Mouse (Mus musculus) ZHBTc4 (cell line): ENCODE data around the gene Ikzf2.

Experiments used
- DNase-seq: peaks from one replicate; pipeline ENCODE4 v3.0.0-alpha.2; 2011; ENCODE audit warnings: low read depth, low spot score

Gene Ikzf2

DNA sequence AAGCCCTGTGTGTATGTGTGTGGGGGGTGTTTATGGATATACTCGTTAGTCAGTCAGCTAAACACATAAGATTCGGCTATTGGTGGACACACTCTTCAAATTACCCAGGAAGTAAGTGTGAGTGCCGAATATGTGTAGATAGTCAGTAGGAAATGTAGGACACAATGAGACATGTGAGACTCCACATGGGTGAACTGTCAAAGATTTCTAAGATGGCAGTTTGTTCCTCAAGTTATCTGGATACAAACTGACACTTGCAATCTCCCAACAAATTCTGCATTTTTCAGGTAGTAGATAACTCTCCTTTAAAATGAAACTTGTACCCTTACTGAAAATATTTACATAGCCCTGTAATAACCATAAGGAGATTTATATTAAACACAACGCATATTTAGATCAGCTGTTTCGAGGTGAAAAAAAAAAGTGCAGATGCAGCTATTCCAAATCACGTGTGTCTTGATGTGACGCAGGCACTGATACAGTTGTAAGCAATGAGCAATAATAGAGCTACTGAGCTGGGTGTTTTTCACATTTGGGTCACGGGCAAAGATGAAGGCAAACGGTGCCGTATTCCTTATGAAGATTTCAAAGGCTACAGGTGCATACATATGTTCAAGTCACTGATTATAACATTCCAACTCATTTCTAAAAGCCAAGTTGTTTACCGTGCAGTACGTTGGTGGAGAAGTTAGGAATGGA is 87.8 kb downstream of the Ikzf2 start:
- DNase-seq, result no peak

DNA sequence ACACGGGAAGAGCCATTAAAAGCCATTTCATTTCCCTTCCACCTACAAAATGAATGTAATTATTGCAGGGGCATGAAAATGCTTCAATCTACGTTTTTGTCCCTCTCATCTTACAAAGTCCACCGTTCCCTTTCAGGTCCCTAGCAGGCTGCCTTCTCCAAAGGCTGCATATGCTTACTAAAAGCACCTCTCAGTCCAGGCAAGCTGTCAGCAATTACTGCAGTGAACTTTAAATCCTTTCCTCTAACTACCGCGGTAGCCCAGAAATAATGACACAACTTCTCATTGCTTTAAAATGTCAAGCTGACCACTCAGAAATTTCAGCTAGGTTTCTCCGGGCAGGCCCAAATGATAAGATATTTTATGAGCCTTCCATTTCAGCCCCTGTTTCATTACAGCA is 95.2 kb downstream of the Ikzf2 start:
- DNase-seq, result no peak

DNA sequence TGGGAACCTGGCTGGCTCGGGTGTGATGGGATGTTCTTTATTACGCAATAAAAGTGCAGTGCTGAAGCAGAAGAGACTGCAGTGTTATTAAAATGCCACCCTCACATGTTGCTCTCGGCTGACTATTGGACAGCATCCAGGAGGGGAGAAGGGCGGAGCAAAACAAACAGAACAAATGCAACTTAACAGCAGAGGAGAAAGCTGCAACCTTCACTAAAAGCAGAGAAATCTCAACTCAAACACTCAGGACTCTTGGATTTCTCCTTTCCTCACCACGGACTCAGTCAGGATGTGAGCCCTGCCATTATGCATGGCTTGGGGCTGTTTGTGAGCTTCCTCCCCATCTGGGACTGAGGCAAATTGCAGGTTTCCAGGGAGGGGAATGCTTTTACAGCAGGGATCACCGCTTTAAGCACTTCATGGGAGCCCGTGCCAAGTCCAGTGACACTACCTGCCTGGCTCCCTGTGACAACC is 95.7 kb downstream of the Ikzf2 start:
- DNase-seq, result no peak

DNA sequence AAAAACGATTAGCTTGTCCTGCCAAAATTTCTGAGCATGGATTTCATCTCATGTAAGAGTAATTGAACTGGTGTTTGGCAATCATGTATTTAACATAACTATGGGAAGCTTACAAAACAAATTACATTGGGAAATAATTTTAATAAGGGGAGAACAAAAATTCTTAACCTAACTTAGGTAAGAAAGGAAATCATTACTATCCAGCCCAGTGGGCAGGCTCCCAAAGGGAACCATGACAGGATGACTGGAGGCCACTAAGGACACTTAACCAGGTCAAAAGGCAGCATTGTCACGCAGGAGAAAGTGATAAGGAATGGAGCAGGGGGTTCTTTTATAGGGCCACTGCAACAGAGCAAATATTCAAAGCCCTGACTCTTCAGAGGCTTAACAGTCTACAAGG is 101.5 kb downstream of the Ikzf2 start:
- no peak for DNase-seq

DNA sequence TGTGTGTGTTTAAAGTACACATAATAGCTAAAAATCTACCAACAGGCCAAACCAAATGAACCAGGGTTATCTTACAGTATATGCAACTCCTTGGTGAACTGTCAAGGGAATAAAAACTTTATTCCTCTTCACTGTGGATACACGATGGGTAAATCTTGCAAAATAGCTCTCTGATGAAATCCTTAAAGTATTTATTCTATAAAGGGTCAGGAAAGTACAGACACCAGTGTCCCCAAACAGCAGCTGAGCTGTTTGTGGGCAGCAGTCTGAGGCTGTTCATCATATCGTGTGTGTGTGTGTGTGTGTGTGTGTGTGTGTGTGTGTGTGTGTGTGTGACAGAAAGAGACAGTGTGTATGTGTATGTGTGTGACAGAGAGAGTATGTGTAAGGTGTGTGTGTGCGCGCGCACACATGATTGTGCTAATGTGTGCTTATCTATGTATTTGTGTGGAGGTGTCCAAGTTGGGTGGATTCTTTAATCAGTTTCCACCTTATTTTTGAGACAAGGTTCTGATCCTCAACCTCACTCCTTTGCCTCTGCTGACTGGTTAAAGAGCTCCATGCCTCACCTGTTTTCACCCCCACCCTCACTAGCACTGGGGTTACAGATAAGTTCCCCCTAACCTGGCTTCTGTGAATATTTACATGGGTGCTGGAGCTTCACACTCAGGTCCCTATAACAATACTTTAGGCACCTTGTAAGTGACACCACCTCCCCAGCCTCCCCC is 102.9 kb downstream of the Ikzf2 start:
- DNase-seq, result no peak

DNA sequence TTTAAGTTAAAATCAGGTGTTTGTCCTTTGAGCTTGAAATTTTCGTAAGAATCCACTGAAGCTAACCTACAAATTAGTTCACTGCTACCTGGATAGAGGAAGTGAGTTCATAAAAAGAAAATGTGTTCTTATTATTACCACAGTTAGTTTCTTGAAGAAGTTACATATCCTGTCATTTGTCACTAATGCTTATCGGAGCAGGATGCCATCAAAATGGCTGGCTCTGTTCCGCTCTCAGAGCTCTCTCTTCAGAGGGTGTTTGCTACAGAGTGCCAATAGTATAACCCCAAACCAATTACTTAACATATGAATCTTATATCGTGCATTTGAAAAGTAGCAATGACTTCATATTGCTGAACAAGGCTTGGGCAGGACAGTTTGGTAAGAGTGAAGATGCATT is 108.1 kb downstream of the Ikzf2 start:
- DNase-seq, result no peak

DNA sequence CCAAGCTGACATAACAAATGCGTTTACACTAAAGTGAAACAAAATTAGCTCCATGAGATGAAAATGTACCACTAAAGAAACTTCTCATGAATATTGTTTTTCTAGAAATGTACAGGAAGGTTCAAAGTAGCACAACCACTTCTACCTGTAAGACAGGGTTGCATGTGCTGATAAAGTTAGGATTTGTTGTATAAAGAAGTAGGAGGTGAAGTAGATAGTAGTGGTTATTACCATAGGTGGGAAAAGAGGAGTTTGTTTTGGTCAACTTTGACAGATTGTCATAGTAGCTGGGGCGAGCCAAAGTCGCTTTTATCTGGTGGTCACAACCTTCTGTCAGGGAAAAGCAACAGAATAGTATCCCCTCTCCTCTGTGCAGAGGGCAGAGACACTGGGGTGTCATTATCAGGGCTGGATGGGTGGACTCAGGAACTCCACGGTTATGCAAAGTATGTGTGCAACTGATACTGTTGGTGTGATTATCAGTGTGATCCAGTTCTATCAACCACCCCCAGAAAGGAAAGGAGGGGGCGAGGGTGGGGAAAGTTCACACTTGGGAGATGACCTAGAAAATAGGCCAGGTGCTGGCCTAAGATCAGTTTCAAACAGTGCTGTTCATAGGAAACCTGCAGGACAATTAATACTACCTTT is 127.5 kb downstream of the Ikzf2 start:
- no peak for DNase-seq

DNA sequence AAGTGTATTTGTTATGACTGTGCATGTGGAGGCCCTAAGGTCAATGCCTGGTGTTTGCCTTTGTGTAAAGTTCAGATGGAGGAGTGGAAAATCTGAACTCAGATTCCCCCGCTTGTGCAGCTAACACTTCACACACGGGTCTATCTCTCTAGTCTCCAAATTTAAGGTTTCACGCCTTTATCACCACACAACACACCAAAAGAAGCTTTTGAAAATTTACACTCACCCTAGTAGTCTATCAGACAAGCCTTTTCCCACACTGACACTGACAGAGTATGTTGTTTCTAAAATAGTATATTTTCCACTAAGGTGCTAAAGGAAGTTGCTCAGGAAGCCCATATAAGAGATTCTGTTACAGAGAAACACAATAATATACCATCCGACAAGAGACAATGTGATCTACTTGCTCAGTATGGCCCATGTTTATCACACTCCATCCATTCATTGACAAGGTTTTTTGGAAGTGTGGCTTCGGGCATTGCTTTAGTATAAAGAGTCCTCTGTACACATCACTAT is 131.4 kb downstream of the Ikzf2 start:
- DNase-seq, result no peak

DNA sequence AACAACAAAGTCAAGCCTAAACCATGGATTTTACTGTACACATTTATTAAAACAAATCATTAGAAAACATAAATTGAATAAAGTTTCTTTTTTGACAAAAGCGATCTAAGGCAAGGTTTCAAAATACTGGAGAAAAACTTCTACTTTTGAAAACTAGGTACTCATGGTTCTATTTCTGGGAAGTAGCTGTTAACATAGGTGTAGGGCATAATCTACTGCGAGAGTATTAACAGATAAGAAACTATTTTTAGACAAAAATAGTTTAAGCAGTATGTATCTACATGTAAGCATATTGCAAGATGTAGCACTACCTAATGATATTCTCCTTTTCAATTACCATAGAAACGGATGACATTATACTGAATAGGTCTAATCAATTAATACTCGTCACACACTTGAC is 137.1 kb downstream of the Ikzf2 start:
- no peak for DNase-seq

DNA sequence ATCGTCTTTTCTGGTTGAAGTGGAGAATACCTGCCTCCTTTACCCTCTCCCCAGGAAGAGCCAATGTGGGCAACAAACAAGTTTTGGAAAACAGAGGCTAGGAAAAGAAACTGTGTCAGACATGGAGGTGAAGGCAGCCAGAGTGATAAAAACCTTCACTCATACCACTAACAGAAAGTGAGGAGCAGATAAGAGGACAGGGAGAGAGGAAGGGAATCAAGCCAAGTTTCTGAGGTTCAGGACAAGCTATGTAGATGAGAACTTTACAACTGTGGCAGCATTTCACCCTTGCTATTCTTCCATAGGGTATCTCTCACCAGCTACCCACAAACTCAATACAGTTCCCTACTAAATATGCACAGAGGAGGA is 141.2 kb downstream of the Ikzf2 start:
- DNase-seq, result no peak

DNA sequence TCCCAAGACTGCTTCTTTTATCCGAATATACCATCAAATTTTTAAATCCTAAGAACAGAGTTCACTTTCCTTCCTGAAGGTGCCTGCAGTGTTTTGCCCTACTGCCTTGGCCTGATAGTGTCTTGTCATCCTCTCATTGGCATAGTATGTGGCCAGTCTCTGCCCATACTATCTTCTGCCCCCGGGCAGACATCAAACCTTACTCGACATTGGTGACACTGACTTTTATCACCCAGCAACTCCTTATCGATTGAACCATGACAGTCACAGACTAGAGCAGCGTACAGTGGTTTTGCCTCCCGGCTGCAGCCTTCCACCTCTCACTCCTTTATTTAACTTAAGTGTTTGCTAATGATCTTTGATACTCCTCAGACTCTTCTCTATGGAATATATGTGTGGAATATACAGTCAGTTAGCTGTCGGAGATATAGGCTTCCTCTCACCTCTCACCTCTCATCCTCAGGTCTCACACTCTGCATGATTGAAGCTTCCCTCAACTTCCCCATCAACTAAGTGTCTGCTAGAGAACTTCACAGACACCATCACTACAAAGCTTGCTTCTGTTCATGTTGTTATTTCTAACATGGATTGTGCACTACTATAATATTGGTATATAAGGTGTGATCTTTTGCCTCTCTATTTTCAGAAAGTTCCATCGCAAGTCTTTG is 141.7 kb downstream of the Ikzf2 start:
- no peak for DNase-seq

DNA sequence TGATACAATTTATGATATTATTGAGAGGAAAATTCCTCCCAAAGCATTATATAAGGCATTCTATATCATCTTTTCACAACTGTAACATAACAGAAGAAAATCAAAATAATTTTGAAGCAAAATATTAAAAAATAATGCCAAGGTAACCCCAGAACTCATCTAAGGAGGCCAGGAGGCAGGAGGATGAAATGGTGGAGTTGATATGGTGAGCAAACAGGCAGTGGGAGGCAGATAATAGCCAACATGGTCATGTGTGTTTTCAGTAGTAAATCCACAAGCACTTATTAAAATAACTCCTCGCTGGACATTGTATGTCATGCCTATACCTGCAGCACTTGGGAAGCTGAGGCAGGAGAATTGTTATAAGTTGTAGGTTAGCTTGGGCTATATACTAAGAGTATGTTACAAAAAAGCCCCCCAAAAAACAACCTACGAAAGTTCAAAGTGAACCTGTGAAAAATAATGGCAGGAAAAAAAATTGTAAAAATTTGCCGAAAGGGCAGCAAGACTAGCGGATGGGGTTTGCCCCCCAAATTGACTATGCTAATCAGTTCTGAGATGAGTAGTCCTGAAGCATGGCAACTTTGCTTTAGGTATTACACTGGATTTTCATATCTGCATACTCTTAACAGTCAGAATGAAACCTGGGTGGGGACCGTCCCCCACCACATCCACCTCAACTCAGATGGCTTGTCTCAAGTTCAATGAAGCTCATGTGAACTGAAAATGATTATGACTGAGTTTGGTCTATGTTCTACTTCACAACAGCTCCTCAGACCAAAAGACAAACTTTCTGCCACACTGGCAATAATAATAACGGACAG is 143.1 kb downstream of the Ikzf2 start:
- DNase-seq, result no peak

DNA sequence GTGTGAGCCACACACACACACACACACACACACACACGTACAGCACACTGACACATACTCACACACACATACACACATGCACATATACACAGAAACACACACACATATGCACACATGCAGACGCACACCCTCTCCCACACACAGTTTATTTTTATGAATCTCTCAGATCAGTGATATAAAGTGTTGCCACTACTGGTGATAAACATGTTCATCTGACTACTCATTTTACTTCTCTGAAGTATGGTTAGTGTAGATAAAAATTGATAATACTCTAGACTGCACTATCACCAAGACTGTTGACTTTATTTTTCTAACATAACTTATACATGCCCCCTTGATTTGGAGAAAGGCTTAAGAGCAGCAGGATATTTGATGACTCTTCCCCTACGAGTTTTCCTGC is 144.5 kb downstream of the Ikzf2 start:
- no peak for DNase-seq

DNA sequence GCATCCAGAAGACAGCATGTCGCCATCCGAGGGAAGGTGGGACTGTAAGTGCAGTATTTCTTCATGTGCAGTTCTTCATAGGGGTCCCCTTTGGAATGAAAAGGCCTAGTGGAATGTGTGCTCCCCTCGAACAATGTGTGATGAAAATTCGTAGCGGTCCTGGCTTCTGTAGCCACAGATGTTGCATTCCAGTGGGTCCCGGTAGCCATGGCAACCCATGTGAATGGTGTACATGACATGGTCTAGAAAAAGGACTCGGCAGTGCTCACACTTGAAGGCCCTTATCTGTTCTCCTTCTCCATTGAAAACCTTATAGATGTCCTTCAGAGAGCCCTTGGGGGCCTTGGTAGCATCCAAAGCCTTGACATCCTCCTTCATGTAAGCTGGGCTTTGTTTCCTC is 148.4 kb downstream of the Ikzf2 start:
- DNase-seq, result peak; percentile 2

DNA sequence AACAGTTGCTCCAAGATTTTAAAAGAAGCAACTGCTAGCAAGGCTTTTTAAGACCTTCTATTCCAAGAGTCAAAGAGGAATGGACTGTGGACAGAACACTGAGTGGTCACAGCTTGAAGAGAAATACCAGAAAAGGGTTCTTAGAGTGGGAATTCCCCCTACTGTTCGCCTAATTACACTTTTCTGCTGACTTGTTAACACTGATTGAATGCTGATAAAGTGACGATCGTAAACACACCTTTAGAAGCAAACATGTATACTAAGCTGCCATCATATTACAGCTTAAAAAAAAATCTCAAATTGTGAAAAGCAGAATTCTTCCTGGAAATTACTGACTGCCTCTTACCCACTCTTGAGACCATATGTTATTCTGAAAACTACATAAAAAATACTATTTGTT is 149.4 kb downstream of the Ikzf2 start:
- DNase-seq, result no peak

DNA sequence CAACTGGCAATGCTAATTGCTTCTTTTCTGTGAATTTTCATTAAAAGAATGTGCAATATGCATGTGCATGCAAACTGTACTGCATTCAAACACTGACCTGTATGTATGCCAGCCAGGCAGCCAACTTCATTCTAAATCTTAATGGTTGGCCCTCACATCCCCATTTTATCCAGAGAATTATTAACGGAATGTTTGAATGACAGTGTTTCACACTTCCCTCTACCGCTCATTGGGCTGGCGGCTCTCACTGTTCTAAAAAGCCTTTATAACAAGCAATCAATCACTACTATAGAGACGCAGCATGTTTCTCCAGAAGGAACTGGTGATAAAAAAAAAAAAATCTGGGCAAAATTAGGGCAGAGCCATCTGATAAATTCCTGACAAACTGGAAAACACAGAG is 151.5 kb downstream of the Ikzf2 start:
- no peak for DNase-seq

DNA sequence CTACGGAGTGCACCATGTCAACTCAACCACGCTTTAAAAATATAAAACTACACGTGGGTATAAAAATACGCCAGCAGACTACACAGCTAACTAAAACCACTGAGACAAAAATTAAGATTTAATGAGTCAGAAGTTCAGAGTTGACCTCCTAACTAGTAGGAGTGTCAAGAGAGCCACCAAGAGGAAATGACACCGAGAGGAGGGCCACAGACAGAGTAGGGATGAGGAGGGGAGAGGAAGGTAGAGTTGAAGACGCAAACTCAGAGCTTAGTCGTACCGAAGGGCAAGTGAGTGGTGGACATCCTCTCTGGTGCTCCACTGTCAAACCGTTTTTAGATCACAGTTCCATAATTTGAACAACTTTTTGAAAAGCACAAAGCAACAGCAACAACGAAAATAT is 154.0 kb downstream of the Ikzf2 start:
- DNase-seq, result no peak

DNA sequence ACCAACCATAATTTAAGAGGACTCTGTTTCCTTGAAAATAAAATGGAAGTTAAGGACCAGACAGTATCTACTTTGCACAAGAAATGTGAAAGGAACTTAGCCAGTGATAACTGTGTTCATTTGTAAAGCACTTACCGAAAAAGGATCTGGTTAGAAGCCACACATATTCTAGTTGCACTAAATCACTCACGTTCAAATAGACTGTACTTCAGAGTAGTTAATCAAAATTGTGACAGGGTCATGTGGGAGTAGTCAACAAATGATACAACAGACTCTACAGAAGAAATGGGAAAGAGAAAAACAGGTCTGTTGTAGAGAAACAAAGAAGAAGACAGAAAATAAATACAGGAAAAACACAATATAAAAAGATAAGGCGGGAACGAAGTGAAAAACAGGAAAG is 158.3 kb downstream of the Ikzf2 start:
- DNase-seq, result no peak

DNA sequence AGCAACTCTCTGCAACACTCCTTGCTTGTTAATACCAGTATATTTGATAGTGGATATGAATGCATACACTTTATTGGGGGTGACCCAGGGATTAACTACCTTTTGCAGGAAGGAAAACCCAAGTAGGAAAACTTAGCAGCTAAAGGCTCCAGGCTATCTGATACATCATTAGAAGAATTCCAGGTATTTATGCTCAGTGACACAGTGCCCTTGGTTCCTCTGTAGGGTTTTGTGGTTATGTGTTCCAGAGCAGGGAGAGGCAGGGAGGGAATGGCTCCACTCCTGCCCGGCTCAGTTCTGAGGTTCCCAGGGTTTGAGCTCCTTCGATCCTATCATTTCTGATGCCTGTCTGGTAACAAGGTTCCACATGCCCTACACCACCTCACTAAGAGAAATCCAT is 165.4 kb downstream of the Ikzf2 start:
- peak; percentile 6 for DNase-seq

DNA sequence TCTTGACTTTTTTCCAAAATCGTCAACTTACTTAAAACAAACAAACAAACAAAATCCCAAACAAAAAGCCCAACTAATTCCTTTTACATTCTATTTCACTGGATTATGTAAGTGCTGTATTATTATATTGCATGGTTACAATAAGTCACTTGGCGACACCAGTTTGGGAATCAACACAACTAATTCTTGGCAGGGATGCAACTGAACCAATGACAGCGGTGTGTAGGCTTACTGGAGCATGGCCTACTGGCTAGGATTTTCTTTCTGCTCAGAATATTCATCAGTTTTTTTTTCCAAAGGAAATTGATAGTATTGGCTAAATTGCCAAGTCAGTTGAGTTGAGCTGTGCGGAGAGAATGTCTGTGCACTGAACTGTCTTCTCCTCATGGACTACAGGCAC is 167.7 kb downstream of the Ikzf2 start:
- no peak for DNase-seq

DNA sequence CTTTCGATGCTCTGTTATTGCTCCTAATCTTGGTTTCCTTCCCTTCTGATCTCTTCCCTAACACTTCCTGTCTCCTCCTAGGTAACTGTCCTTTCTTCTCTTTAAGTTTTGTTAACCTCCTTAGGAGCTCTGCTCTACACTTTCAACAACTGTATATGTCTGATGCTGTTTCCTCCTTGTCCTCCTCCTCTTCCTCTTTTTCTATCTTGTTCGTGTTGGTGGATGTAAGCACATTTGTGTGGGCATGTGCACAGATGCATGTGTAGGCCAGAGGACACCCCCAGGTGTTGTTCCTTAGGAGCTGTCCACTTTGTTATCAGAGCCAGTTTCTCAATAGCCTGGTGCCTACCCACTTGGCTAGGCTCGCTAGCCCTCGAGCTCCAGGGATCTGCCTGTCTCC is 169.0 kb downstream of the Ikzf2 start:
- no peak for DNase-seq
